Mouse (Mus musculus) limb, embryonic 15.5 days (tissue): ENCODE data around the gene Pbx1. TPM values are rescaled to one million over a fixed set of nuclear protein-coding genes. Genes with fewer than 3 reads are reported as not detected.

Experiments
- ATAC-seq: fragments of 200-750 bp; cut with Nextera tagmentation; 2 replicates; pipeline ENCODE4 v1.8.0; 2017; ENCODE audit warnings: low read depth, moderate TSS enrichment; ENCODE audit not compliant: insufficient number of reproducible peaks, low FRiP score, low TSS enrichment
- H3K27ac ChIP-seq: fragments of 300-500 bp; sonication (generic); 2 replicates; pipeline ENCODE4 v1.5.1; 2015; ENCODE audit warnings: moderate library complexity, mild to moderate bottlenecking, inconsistent platforms
- H3K27me3 ChIP-seq: fragments of 300-500 bp; sonication (generic); 2 replicates; pipeline ENCODE4 v1.6.1; 2015; ENCODE audit warnings: inconsistent platforms
- H3K36me3 ChIP-seq: fragments of 300-500 bp; sonication (generic); 2 replicates; pipeline ENCODE4 v1.6.1; 2015; ENCODE audit warnings: inconsistent platforms
- H3K4me1 ChIP-seq: fragments of 300-500 bp; sonication (generic); 2 replicates; pipeline ENCODE4 v1.6.1; 2015; ENCODE audit warnings: inconsistent platforms
- H3K4me2 ChIP-seq: fragments of 300-500 bp; sonication (generic); 2 replicates; pipeline ENCODE4 v1.6.1; 2015; ENCODE audit warnings: mild to moderate bottlenecking, inconsistent platforms
- H3K4me3 ChIP-seq: fragments of 300-500 bp; sonication (generic); 2 replicates; pipeline ENCODE4 v1.5.1; 2015; ENCODE audit warnings: mild to moderate bottlenecking, inconsistent platforms
- H3K9ac ChIP-seq: fragments of 300-500 bp; sonication (generic); 2 replicates; pipeline ENCODE4 v1.6.1; 2015; ENCODE audit warnings: inconsistent platforms
- H3K9me3 ChIP-seq: fragments of 300-500 bp; sonication (generic); 2 replicates; pipeline ENCODE4 v1.6.1; 2016; ENCODE audit warnings: inconsistent platforms
- WGBS: fragments of 180-500 bp; shearing (Covaris S2); methylation state at CpG from one replicate; pipeline ENCODE4 v1.1.7; 2015; 5-methylcytosine and 5-hydroxymethylcytosine counted together
- polyA plus RNA-seq: library from polyadenylated mRNA; unstranded; fragments of >200 nt; fragmentation: Nextera tagmentation; extraction: Ambion mirVana; gene quantifications from 2 replicates; pipeline ENCODE4 v1.2.1, GENCODE M21; 2015

Gene Pbx1
- polyA plus RNA-seq, 1 experiment from 2014 or later = 25.5 TPM

DNA sequence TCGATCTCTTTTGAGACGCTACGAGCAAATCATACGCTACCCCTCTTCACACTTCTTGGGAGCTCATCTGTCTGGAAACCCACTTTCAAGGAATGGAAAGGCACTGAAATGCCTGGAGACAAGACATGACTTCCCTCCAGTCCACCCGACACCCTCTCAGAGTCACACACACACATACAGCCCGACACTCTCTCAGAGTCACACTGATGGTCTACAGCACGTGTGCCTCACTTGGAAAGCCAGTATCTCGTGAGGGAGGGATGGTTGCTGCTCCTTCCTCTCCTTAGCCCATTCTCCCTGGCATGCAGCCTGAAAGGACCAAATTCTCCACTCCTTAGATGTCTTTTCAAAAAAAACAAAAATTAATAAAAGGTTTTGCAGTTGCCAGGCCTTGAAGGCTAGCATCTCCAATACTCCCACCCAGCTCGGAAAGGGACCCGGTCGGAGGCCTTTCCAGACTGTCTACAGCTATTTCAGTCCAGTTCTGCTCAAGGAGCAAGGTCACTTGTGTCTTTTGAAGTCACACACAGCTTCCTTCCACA is 8.6 kb downstream of the Pbx1 start:
- no peak for ATAC-seq
- Histone ChIP-seq H3K4me3 (no peak overlapping the region), H3K4me2 (no peak overlapping the region), H3K27ac (no peak overlapping the region), H3K4me1 (peaks cover 16% of the 10 kb centered on the region), H3K36me3 (peaks cover 14% of the 10 kb centered on the region), H3K9me3 (no peaks in the 10 kb centered on the region), H3K9ac (no peak overlapping the region), H3K27me3 (no peaks in the 10 kb centered on the region)
- WGBS = 69% methylated on average over 11 of the region's 11 CpGs

DNA sequence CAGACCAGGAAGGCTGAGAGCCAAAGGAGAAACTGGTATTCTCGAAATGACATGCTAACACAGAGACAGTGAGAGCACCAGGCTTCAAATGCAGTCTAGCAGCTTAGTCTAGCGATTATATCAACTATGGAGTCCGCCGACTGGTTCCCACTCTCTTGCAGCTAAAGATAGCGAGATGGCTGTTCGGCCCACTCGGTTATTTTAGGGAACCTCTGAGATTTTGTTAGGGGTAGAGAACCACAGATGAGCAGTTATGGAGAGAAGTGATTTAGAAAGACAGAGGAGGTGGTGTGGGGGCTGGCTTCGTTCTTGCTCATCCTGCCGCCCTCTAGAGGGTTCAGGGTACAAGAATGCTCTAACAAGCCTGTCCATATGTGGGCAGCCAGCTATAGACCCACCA is 13.2 kb downstream of the Pbx1 start:
- peaks cover 14% of the 10 kb centered on the region for H3K36me3 ChIP-seq
- H3K9ac ChIP-seq = no peak overlapping the region
- no peak overlapping the region for H3K4me2 ChIP-seq
- WGBS = 80% methylated on average over 9 of the region's 9 CpGs
- no peak overlapping the region for H3K27ac ChIP-seq
- ATAC-seq = no peak
- H3K9me3 ChIP-seq = no peaks in the 10 kb centered on the region
- no peak overlapping the region for H3K4me3 ChIP-seq
- H3K27me3 ChIP-seq = no peaks in the 10 kb centered on the region
- peaks cover 17% of the 10 kb centered on the region for H3K4me1 ChIP-seq

DNA sequence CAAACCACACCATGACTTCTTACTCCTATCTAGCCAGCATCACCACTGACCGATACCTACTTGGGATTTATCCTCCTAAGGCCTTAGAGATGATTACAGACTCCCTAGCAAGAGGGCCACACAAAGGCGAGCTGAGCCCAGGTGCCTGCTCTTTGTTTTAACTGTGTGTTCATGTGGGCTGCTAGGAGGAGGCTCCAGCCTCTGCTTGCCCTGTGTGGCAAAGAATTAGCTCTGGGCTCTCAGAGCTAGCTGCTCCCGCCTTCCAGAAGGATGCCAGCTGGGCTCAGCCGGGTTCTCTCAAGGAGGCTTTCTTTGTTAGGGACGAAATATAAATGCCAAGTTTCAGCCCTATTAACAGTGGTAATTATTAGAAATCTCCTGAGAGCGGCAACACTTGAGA is 14.4 kb downstream of the Pbx1 start:
- 54% methylated on average over 6 of the region's 6 CpGs for WGBS
- H3K27me3 ChIP-seq = no peaks in the 10 kb centered on the region
- H3K4me3 ChIP-seq = no peak overlapping the region
- H3K4me1 ChIP-seq = peaks cover 13% of the 10 kb centered on the region
- peaks cover 14% of the 10 kb centered on the region for H3K36me3 ChIP-seq
- no peaks in the 10 kb centered on the region for H3K9me3 ChIP-seq
- no peak overlapping the region for H3K27ac ChIP-seq
- H3K9ac ChIP-seq = no peak overlapping the region
- H3K4me2 ChIP-seq = no peak overlapping the region
- no peak for ATAC-seq

DNA sequence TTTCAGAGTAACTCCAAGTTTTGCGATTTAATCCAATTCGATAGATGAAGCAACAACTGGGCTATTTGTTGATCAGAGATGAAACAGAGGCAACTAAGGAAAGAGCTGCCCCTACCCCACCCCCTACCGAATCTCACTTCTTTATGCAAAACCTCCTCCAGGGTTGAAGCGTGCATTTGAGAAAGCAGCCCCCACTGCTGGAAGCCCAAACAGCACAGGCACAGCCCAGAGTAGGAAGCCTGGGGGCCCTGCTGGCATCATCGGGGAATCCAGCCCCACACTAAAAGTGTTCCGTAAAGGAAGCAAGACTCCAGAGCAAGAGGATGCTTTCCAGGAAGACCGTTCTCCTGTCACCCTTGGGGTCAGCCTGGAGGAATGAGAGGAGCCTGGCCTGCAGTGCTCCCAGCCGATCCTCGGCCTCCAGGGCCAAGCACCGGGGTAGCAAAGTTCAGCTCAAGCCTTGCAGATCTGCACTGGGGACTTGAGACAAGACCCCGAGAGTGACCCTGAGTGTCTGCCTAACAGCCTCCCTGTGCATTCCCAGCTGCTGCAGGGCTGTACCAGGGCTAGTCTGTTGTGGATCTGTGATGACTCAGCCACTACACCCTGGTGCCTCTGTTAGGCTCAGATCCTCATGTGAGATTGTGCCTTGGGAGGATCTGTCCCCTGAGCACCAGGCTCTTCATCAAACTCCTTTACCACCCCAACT is 15.2 kb downstream of the Pbx1 start:
- no peaks in the 10 kb centered on the region for H3K27me3 ChIP-seq
- H3K9ac ChIP-seq = no peak overlapping the region
- H3K4me2 ChIP-seq = no peak overlapping the region
- H3K9me3 ChIP-seq = no peaks in the 10 kb centered on the region
- H3K36me3 ChIP-seq = peaks cover 10% of the 10 kb centered on the region
- WGBS = 35% methylated on average over 11 of the region's 11 CpGs
- no peak overlapping the region for H3K4me3 ChIP-seq
- H3K4me1 ChIP-seq = peaks cover 13% of the 10 kb centered on the region
- no peak overlapping the region for H3K27ac ChIP-seq
- ATAC-seq = no peak

DNA sequence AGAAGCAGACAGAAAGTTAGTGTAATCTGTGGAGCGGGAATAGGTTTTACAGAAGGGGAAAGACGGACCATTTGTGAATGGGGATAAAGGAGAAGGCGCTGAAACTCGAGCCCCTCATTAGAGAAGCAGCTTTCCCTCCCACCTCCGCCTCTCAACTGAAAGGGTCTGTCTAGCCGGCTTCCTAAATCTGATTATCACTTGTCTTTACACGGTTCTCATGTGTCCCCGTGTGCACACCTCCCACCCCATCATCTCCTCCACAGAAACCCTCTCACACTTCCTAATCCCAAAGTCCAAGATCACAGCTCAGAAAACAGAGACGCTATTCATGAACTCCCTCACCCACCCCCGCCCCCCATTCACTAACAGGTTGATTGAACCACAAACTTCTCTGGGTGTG is 21.5 kb downstream of the Pbx1 start:
- no peak for ATAC-seq
- Histone ChIP-seq H3K4me1 (peaks cover 11% of the 10 kb centered on the region; the same call in 1 of the 2 replicates), H3K9ac (no peak overlapping the region), H3K36me3 (0 out of 2 replicates have a peak, but pooled peaks cover 9% of the 10 kb centered on the region), H3K27ac (no peak overlapping the region), H3K27me3 (no peaks in the 10 kb centered on the region), H3K9me3 (no peaks in the 10 kb centered on the region), H3K4me3 (no peak overlapping the region), H3K4me2 (no peak overlapping the region)
- WGBS = 16% methylated on average over 10 of the region's 10 CpGs

DNA sequence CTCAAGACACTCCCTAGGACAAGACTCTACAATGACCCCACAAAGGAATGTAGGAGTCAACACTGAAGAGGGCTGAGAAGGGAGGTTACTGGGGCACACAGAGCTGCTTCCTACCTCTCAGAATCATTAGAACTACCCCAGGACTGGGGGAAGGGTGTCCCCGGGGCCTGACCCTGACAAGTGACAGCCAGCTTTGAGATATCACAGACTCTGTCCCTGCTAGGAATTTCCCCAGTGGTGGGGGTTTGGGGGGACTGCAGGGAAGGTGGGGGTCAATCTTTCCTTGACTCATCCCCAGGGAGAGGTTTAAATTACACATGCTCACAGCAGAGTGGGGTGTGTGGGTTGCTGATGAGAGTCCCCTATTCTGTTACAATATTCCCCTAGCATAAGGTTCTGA is 22.0 kb downstream of the Pbx1 start:
- WGBS = 21% methylated on average over 1 of the region's 1 CpGs
- Histone ChIP-seq H3K4me3 (no peak overlapping the region), H3K36me3 (0 out of 2 replicates have a peak, but pooled peaks cover 9% of the 10 kb centered on the region), H3K9ac (no peak overlapping the region), H3K4me1 (peaks cover 15% of the 10 kb centered on the region; the same call in 1 of the 2 replicates), H3K27me3 (no peaks in the 10 kb centered on the region), H3K4me2 (no peak overlapping the region), H3K27ac (no peak overlapping the region), H3K9me3 (no peaks in the 10 kb centered on the region)
- ATAC-seq = 0 out of 2 replicates have a peak, but pooled peaks have one; percentile 24

DNA sequence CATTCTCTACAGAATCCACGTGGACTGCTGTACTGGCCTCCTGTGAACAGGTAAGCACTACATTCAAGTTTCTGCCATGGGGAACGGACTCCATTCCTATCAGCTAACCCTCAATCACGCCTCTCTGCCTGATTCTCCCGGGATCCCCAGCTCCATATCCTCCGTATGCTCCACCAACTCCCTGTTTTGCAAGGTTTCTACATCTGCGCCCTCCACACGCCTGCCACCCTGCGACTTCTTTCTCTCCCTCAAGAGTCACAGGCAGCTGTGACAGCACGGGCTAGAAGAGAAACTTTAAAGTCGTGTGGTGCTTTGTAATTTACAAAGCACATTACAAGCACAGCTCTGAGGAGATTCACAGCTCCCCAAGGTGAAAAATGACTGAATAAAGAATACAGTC is 23.3 kb downstream of the Pbx1 start:
- H3K9me3 ChIP-seq = no peaks in the 10 kb centered on the region
- WGBS = 67% methylated on average over 10 of the region's 10 CpGs
- no peaks in the 10 kb centered on the region for H3K27me3 ChIP-seq
- peaks cover 15% of the 10 kb centered on the region; the same call in 1 of the 2 replicates for H3K4me1 ChIP-seq
- H3K27ac ChIP-seq = no peak overlapping the region
- 0 out of 2 replicates have a peak, but pooled peaks cover 9% of the 10 kb centered on the region for H3K36me3 ChIP-seq
- H3K9ac ChIP-seq = no peak overlapping the region
- no peak for ATAC-seq
- H3K4me2 ChIP-seq = no peak overlapping the region
- no peak overlapping the region for H3K4me3 ChIP-seq

DNA sequence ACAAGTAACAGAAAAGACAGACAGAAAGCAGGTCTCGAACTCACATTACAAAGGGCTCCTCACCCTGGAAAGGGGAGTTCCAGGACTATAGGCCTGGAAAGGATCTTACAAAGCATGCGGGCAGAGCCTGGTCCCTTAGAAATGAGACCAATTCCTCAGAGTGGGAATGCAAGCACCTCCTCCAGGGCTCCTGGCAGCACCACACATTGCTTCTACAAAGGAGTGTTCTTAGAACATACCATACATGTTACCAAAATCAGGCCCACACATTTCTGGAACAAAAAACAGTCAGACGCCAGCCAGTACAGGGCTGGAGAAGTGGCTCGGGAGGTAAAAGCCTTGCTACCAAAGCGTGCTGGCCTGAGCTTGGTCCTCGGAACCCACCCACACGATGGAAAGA is 24.1 kb downstream of the Pbx1 start:
- ATAC-seq = no peak
- Histone ChIP-seq H3K27me3 (no peaks in the 10 kb centered on the region), H3K36me3 (0 out of 2 replicates have a peak, but pooled peaks cover 9% of the 10 kb centered on the region), H3K9me3 (no peaks in the 10 kb centered on the region), H3K4me1 (peaks cover 18% of the 10 kb centered on the region; the same call in 1 of the 2 replicates), H3K4me3 (no peak overlapping the region), H3K27ac (no peak overlapping the region), H3K9ac (no peak overlapping the region), H3K4me2 (no peak overlapping the region)
- WGBS = 69% methylated on average over 7 of the region's 7 CpGs

DNA sequence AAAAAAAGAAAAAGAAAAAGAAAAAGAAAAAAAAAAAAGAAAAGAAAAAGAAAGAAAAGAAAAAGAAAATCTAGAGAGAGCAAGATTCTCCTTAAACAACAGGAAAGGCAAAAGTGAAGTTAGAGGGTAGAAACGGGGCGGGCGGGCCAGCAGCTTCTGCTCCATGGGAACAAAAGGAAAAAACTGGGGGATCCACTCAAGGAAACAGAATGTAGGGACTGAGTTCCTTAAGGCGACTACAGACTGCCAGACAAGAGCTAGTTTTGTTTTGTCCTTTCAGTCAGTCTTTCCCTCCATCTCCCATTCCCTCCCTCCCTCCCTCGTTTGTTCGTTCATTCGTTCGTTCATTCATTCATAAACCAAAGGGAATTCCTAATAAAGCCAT is 25.8 kb downstream of the Pbx1 start:
- H3K4me1 ChIP-seq = peaks cover 25% of the 10 kb centered on the region
- no peak overlapping the region for H3K27ac ChIP-seq
- 64% methylated on average over 8 of the region's 8 CpGs for WGBS
- no peak overlapping the region for H3K9ac ChIP-seq
- no peak for ATAC-seq
- H3K4me3 ChIP-seq = no peak overlapping the region
- no peaks in the 10 kb centered on the region for H3K9me3 ChIP-seq
- H3K27me3 ChIP-seq = no peaks in the 10 kb centered on the region
- H3K36me3 ChIP-seq = 0 out of 2 replicates have a peak, but pooled peaks cover 9% of the 10 kb centered on the region
- no peak overlapping the region for H3K4me2 ChIP-seq

DNA sequence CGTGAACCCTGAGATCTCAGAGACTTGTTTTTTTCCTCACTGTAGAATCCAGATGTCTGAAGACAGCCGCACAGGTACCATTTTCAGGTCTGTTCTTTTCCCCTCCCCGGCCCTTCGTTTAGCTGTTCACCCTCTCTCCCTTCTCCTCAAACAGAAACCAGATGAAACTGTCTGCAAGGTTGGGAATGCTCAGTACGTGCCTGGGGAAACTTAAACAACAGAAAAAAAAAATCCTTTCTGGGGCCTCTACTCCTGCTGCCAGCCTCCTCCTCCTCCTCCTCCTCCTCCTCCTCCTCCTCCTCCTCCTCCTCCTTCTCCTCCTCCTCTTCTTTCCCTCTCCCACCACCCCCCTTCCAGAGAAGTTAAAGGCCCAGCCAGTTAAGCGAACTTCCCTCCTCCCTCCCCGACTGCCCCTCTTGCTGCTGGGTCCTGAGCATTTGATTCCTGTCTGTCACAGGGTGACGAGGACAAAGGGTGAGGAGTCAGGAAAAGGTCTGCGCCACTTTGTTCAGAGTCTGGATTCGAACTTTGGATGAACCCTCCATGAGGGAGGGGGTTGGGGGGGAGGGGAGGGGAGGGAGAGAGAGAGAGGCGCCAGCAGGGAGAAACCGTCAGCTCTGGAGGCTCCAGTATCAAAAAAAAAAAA is 26.3 kb downstream of the Pbx1 start:
- Histone ChIP-seq H3K9ac (no peak overlapping the region), H3K9me3 (no peaks in the 10 kb centered on the region), H3K27me3 (no peaks in the 10 kb centered on the region), H3K27ac (no peak overlapping the region), H3K4me3 (no peak overlapping the region), H3K4me2 (no peak overlapping the region), H3K36me3 (0 out of 2 replicates have a peak, but pooled peaks cover 9% of the 10 kb centered on the region), H3K4me1 (peaks cover 25% of the 10 kb centered on the region)
- no peak for ATAC-seq
- 18% methylated on average over 9 of the region's 12 CpGs for WGBS

DNA sequence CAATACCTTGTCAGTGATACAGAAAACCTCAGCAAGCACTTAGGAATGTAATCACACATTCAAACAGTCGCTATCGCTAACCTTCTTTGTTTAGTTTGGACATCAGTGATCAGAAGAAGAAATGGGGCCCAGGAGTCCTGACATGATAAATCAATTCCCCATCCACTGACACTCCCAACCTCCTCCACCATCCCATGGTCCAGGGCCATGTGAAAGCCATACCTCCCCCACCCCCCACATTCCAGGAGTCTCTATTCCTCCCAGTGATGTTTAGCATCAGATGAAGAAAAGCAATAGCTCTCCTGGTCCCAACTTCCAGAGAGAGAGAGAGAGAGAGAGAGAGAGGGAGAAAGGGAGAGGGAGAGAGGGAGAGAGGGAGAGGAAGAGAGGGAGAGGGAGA is 28.5 kb downstream of the Pbx1 start:
- 66% methylated on average over 2 of the region's 2 CpGs for WGBS
- no peaks in the 10 kb centered on the region for H3K27me3 ChIP-seq
- no peak overlapping the region for H3K27ac ChIP-seq
- peaks cover 18% of the 10 kb centered on the region for H3K4me1 ChIP-seq
- H3K4me3 ChIP-seq = no peak overlapping the region
- no peak overlapping the region for H3K4me2 ChIP-seq
- H3K36me3 ChIP-seq = peaks cover 4% of the 10 kb centered on the region; the same call in 1 of the 2 replicates
- ATAC-seq = no peak
- no peaks in the 10 kb centered on the region for H3K9me3 ChIP-seq
- H3K9ac ChIP-seq = no peak overlapping the region

DNA sequence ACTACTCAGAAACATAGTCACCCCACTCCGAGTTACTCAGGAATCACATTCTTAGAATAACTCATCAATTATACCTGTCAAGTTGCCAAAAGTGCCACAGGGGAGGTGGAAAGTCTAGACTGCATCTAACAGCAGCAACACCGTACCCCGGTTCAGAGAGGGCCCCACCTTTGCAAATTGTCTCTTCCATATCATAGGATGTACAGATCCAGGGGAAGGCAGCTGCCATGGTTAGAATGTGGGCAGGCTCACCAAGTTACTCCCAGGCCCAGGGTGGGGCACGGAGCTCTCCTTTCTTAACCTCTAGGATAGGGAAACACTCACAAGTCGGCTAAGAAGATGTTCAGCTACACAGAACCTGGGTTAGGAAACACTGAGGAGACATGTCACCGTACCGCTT is 29.4 kb downstream of the Pbx1 start:
- Histone ChIP-seq H3K27ac (no peak overlapping the region), H3K4me3 (no peak overlapping the region), H3K9me3 (no peaks in the 10 kb centered on the region), H3K27me3 (no peaks in the 10 kb centered on the region), H3K4me1 (peaks cover 14% of the 10 kb centered on the region), H3K9ac (no peak overlapping the region), H3K4me2 (no peak overlapping the region), H3K36me3 (peaks cover 4% of the 10 kb centered on the region; the same call in 1 of the 2 replicates)
- ATAC-seq = no peak
- 33% methylated on average over 7 of the region's 7 CpGs for WGBS
